Mouse (Mus musculus) lung, postnatal 0 days (tissue): ENCODE measurements around the gene Tnik.

Source experiments
- CTCF ChIP-seq: IDR thresholded peaks from 2 replicates; pipeline ENCODE4 v1.5.1; 2016; ENCODE audit warnings: antibody characterized with exemption, mild to moderate bottlenecking
- EP300 ChIP-seq: IDR thresholded peaks from 2 replicates; pipeline ENCODE4 v1.6.1; 2016; ENCODE audit warnings: antibody characterized with exemption, mild to moderate bottlenecking, control low read depth

DNA sequence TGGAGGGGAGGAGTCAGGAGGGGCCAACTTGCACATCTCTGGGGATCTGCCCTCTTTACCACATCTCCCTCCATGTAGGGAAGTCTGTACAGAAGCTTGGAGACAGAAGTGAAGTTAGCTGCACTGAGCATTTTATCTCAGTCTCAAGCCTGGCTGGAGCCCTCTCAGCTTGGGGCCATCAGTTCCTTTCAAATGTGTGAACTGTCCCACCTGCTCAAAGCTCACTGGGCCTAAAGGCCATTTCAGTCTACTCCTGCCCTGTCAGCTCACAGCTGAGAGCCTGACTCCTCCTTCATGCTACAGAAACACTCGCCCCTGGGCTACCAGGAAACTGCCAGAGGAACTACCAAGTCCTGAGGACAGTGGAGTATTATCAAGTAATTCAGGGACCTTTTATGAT, 288.7 kb downstream of the Tnik start:
- TF ChIP-seq CTCF (no peak), EP300 (no peak)
